Mouse (Mus musculus) lung, adult 2 months (tissue): ENCODE data around the gene Gab1.

Experiments used
- CTCF ChIP-seq: fragments of 200-500 bp; IDR thresholded peaks from 2 replicates; pipeline ENCODE4 v1.5.1; 2011; ENCODE audit warnings: mild to moderate bottlenecking, low read length, control low read depth; ENCODE audit not compliant: insufficient read depth
- POLR2A ChIP-seq: fragments of 200-500 bp; IDR thresholded peaks from 2 replicates; pipeline ENCODE4 v1.6.1; 2011; ENCODE audit warnings: low read depth, mild to moderate bottlenecking, control low read depth, low read length, borderline replicate concordance; ENCODE audit errors: extremely low read depth

DNA sequence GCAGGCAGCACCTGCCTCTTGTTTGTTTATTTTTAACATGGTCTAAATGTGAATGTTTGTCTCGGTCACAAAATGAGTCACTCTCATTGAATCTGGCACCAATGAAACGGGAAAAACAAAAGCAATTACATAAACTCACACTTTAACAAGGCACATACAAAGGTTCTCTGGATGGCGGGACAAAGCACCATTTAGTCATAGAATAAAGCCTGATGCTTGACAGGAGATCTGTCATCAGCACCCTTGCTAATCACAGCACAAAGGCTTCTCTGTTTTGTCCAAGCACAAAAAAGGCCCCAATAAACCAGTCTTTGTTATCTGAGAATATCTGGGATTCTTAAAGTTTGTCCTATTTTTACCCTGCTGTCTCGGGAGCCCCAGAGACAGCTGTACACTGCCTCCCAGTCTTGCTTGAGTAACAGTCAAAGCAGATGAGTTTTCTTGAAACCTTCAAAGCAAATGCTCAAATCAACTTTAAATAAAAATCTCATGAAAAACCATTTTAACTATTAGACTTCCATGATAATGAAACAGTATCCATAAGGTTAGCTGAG is 76.2 kb downstream of the Gab1 start:
- no peak for TF ChIP-seq CTCF
- TF ChIP-seq POLR2A: no peak
